Mouse (Mus musculus) mesoderm, embryonic 11.5 days (tissue): ENCODE measurements around the gene Zmym2.

Experiments
- DNase-seq: peaks from one replicate; pipeline ENCODE4 v3.0.0-alpha.2; 2012; ENCODE audit warnings: low read depth, low spot score

Gene Zmym2

DNA sequence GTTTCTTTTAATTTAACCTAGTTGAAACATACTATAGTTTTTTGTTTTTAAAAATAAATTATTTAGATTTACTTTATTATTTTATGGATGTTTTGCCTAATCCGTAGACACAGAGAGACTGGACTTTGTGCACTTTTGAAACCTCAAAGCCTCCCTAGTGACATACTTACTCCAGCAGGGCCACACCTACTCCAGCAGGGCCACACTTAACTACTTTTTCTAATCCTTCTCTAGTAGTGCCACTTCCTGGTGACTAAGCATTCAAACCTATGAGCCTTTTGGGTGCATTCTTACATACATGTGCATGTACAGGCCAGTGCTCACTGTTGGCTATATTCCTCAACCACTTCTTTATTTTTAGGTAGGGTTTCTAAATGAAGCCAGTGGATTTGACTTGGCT is 19.2 kb downstream of the Zmym2 start:
- no peak for DNase-seq

DNA sequence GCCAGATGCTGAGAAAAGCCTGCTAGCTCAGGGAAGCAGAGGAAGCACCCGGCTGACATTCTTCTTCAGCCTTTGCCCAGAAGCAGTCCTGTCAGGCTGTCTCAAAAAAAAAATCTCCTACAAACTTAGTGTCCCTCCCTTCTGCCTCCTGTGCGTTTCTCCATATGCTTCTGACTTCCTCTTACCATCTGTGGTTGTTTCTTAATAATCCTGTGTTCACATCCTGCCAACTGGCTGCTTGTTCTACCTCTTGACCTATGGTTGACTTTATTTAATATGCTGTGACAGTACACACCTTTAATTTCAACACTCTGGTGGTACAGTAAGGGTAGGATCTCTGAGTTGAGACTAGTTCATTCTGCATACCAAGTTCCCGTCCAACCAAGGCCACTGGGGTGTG is 32.1 kb downstream of the Zmym2 start:
- no peak for DNase-seq

DNA sequence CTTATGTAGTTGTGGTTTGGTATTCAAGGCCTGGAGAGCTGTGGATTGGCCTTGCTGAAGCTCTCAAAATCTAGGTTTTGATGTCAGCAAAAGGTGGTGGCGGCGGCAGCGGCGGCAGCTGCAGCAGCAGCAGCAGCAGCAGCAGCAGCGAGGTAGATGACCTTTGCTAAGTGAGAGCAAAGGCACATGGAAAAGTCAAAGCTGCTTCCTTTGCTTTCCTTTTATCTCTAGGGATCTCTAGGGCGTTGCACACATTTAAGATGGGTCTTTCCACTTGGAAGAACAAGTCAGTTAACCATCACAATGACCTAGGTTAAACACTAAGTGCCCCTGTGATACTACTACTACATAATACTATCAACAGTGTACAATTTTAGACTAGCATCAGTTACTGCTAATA is 49.0 kb downstream of the Zmym2 start:
- DNase-seq: no peak

DNA sequence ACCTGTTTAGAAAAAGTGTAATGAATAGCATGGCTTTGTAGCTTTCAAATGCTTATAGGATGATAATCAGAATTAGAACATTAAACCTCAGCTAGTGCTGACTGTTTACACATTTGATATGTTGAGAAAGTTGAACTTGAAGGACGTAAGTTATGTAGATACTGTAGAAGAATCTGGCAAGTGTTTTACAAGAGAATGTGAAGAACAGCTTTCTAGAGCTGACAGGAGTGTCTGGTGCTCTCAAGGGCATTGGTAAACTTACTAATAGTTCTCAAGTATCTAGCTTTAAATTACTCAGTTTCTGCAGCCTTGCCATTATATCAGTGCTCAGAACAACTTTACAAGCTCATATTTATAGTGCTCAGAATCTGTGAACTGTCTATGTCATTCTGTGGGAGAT is 53.5 kb downstream of the Zmym2 start:
- DNase-seq: no peak

DNA sequence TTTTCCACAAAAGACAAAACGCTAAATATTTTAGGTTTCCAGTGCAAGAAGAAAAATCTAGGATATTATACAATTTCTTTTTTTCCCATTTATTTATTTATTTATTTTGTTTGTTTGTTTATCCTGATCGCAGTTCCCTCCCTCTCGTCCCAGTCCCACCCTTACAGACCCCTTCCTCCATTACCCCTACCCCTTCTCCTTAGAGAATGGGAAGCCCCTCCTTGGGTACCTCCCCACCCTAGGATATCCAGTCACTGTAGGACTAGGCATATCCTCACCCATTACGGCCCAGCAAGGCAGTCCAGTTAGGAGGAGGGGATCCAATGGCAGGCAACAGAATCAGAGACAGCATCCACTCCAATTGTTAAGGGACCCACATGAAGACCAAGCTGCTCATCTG is 66.5 kb downstream of the Zmym2 start:
- no peak for DNase-seq

DNA sequence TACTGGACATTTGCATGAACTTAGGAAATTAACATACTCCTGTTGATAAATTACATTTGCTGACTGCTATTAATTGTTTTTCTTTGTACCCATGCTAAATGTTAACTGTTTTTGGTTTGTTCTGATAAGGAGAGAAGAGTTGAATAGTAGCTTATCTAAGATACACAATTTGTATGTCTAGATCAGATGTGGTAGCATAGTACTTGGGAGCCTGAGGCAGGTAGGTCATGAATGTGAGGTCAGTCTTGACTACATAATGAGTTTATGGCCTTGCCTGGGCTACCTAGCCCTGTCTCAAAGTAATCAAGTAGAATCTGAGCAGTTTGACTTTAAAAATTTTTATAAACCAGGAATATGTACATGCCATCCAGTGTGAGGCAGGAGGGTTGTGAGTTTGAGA is 67.9 kb downstream of the Zmym2 start:
- no peak for DNase-seq

DNA sequence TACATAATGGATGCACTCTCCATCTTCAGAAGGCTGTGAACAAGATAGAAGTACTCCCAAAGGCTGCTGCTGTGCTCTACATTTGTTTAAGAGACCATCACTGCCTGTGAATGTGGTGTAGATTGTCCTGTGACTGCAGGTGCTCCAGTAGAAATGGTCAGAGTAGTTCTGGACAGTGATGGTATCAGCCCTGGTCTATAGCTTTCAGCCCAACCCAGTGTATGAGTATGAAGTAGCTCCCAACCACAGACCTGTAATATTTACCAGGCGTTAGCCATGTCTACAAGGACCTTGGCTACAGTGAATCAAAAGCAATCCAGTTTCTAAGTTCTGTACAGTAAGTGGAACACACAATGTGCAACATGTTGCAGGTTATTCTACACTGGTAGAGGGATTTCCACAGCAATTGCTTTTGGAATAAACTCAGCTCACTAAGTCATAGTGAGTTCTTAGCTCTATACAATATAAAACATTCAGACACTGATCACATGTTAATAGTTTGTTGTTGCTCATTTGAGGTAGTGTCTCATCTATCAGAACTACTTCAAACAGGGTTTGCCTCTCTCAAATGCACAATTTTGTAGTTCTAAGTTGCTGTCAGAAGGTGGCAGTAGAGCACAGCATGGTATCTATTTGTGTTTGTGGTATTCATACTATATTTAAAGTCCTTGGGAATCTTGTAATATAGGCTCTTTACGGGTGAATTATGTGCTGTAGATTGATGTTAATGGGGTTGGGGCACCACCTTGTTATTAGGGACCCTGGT is 77.7 kb downstream of the Zmym2 start:
- DNase-seq: peak; percentile 51

DNA sequence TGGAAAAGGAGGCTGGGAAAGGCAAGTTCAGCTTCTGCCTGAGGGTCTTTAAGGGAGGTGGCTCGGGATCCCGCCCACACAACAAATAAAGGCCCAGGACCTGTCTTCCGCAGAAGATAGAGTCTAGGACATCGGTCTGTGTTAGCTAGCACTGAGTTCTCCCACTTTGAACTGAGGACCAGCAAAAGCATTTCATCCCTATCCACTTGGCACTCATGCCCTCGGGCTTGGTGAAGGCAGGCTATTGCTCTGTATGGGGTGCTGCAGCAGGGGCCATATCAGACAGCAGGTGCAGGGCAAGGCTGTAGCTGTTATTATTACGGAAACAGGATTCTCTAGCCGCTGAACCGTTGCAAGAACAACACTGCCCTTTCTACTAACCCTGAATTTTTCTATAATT is 83.2 kb downstream of the Zmym2 start:
- no peak for DNase-seq

DNA sequence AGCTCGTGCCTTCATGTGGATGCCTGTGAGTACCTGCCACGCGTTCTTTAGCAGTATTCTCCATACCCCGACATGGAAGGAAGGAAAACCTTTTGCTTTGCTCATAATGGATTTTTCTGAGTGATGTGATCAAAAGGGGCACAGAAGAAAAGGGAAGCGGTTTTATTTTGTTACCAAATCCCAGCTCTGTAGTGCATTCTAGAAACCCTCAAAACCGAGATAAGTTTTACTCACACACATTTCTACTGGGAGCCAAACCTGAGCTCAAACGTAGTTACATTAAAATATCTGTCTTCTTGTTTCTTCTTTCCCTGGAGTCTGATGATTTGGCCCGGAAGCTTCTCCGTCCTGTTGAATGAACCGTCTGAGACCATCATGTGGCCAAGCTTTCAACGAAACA is 83.7 kb downstream of the Zmym2 start:
- DNase-seq: no peak

DNA sequence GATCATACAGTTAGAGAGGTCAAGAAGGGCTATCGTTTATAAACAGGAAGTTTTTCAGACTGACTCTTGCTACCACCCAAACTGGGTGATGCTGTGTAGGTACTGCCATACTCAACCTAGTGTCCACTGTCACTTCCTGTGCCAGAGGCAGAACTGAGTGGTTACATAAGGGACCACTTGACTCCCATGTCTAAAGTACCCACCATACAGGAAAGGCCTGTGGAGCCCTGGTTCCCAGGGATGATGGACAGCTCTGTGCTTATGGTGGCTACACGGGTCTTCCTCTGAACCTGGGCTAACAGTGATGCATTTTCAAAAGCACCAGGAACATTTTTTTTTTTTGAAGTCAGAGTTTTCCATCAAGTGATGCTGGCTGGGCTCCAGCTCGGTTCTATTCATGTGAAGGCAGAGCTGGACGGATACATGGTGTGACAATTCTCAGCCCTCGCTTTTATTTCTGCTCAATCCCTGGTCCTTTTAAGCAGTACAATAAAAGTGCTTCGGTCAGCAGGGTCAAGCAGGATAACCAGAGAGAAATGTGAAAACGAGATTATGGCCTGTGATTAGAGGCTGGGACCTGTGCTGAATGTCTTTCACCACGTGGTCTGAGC is 91.7 kb downstream of the Zmym2 start:
- no peak for DNase-seq

DNA sequence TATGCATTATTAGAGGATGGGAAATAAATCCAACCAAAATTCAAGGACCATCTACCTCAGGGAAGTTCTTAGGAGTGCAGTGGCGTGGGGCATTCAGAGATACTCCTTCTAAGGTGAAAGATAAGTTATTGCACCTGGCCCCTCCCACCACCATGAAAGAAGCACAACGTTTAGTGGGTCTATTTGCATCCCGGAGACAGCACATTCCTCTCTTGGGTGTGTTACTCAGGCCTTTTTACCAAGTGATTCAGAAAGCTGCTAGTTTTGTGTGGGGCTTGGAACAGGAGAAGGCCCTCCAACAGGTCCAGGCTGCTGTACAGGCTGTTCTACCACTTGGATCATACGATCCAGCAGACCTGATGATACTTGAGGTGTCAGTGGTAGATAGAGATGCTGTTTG is 102.2 kb downstream of the Zmym2 start:
- no peak for DNase-seq
